Mouse (Mus musculus) Muller cell, postnatal 12 days (primary cell): ENCODE measurements around the gene Aldh3a1.
"Not testable (repeated sequence)": the region's sequence is repeated elsewhere in the genome, so short reads cannot be mapped to it uniquely, and the experiment has no call there.

Experiments used
- DNase-seq: peaks from one replicate; pipeline ENCODE4 v3.0.0-alpha.2; 2015; ENCODE audit errors: inconsistent ontology term

Gene Aldh3a1

GRCm38 (mm10) chr11:61207487-61208246 is at the start of gene Aldh3a1:
Gene Aldh3a1, plus strand, starts transcription at chr11:61207537.
- DNase-seq, result peak; percentile 30

- no peak for DNase-seq
Observed at GRCm38 (mm10) chr11:61158141-61158540, 49.2 kb upstream of the Aldh3a1 start.

GRCm38 (mm10) chr11:61159796-61160732 is 47.3 kb upstream of the Aldh3a1 start:
- no peak for DNase-seq

- DNase-seq, result no peak
Observed at GRCm38 (mm10) chr11:61161121-61161520, 46.2 kb upstream of the Aldh3a1 start.

GRCm38 (mm10) chr11:61162776-61163175 is 44.6 kb upstream of the Aldh3a1 start:
- no peak for DNase-seq

- DNase-seq, result no peak
Observed at GRCm38 (mm10) chr11:61163341-61163740, 44.0 kb upstream of the Aldh3a1 start.

- DNase-seq, result no peak
Observed at GRCm38 (mm10) chr11:61164366-61164765, 43.0 kb upstream of the Aldh3a1 start.

GRCm38 (mm10) chr11:61164881-61165280 is 42.5 kb upstream of the Aldh3a1 start:
- DNase-seq, result no peak

GRCm38 (mm10) chr11:61170184-61170583 is 37.2 kb upstream of the Aldh3a1 start:
- DNase-seq, result no peak

GRCm38 (mm10) chr11:61173477-61173876 is 33.9 kb upstream of the Aldh3a1 start:
- DNase-seq, result not testable (repeated sequence)

GRCm38 (mm10) chr11:61174291-61174820 is 33.0 kb upstream of the Aldh3a1 start:
- peak; percentile 85 for DNase-seq

GRCm38 (mm10) chr11:61174821-61175658 is 32.3 kb upstream of the Aldh3a1 start, which contains the start of gene Usp22:
Gene Usp22, minus strand, starts transcription at chr11:61175055.
- peak; percentile 99 for DNase-seq

- no peak for DNase-seq
Observed at GRCm38 (mm10) chr11:61175778-61176177, 31.6 kb upstream of the Aldh3a1 start.

- DNase-seq, result no peak
Observed at GRCm38 (mm10) chr11:61176321-61176720, 31.0 kb upstream of the Aldh3a1 start.

- no peak for DNase-seq
Observed at GRCm38 (mm10) chr11:61180361-61180760, 27.0 kb upstream of the Aldh3a1 start.

- no peak for DNase-seq
Observed at GRCm38 (mm10) chr11:61181624-61182023, 25.7 kb upstream of the Aldh3a1 start.

- DNase-seq, result no peak
Observed at GRCm38 (mm10) chr11:61183820-61184219, 23.5 kb upstream of the Aldh3a1 start.

GRCm38 (mm10) chr11:61190776-61191175 is 16.6 kb upstream of the Aldh3a1 start:
- no peak for DNase-seq

GRCm38 (mm10) chr11:61192123-61192522 is 15.2 kb upstream of the Aldh3a1 start:
- not testable (repeated sequence) for DNase-seq

GRCm38 (mm10) chr11:61192779-61193178 is 14.6 kb upstream of the Aldh3a1 start:
- no peak for DNase-seq

GRCm38 (mm10) chr11:61193392-61193791 is 13.9 kb upstream of the Aldh3a1 start:
- DNase-seq, result peak; percentile 50
